Mouse (Mus musculus) cerebellum, adult 2 months (tissue): ENCODE measurements around the gene Tex36. TPM values are rescaled to one million over a fixed set of nuclear protein-coding genes. Genes with fewer than 3 reads are reported as not detected.

Source experiments
- DNase-seq, 2 experiments: peaks; one replicate each; pipeline ENCODE4 v3.0.0; 2021
- H3K27ac ChIP-seq: fragments of 200-500 bp; 2 replicates; pipeline ENCODE4 v1.5.1; 2012; ENCODE audit warnings: low read length, control low read depth, inconsistent platforms; ENCODE audit not compliant: insufficient read depth
- H3K27me3 ChIP-seq: fragments of 200-500 bp; 2 replicates; pipeline ENCODE4 v1.6.1; 2012; ENCODE audit warnings: inconsistent platforms, mild to moderate bottlenecking, low read length, moderate library complexity; ENCODE audit not compliant: control insufficient read depth, insufficient read depth
- H3K4me1 ChIP-seq: fragments of 200-500 bp; 2 replicates; pipeline ENCODE4 v1.6.1; 2011; ENCODE audit warnings: low read length; ENCODE audit not compliant: control insufficient read depth, insufficient read depth
- H3K4me3 ChIP-seq: fragments of 200-500 bp; replicated peaks from 2 replicates; pipeline ENCODE3; 2011; ENCODE audit warnings: mild to moderate bottlenecking, low read depth, low read length, control low read depth; ENCODE audit not compliant: insufficient read depth
- CTCF ChIP-seq: fragments of 200-500 bp; IDR thresholded peaks from 2 replicates; pipeline ENCODE4 v1.5.1; 2011; ENCODE audit warnings: low read depth, mild to moderate bottlenecking, control low read depth, low read length, moderate library complexity, borderline replicate concordance; ENCODE audit not compliant: insufficient read depth
- POLR2A ChIP-seq: fragments of 200-500 bp; IDR thresholded peaks from 2 replicates; pipeline ENCODE4 v1.6.1; 2011; ENCODE audit warnings: low read length, control low read depth, borderline replicate concordance; ENCODE audit not compliant: insufficient read depth
- WGBS: fragments of 180-500 bp; shearing (Covaris S2); methylation state at CpG from one replicate; pipeline ENCODE4 v1.1.7; 2018; 5-methylcytosine and 5-hydroxymethylcytosine counted together
- polyA plus RNA-seq: library from polyadenylated mRNA; depleted of rRNA; stranded (reverse); fragments of >200 nt; gene quantifications from 2 replicates; pipeline ENCODE4 v1.2.3, GENCODE M21; 2012

The Tex36 gene
- polyA plus RNA-seq, 1 experiment, result 0.41 TPM

- H3K4me3 ChIP-seq, result no peak overlapping the region
- 0 out of 2 replicates have a peak, but pooled peaks cover 2% of the 10 kb centered on the region for H3K4me1 ChIP-seq
- WGBS, result 78% methylated on average over 20 of the region's 20 CpGs
- H3K27ac ChIP-seq, result no peak overlapping the region
- TF ChIP-seq POLR2A (no peak), CTCF (no peak; the same call in 1 of the 2 replicates)
- no peak for DNase-seq
- H3K27me3 ChIP-seq, result no peaks in the 10 kb centered on the region
Observed at GRCm38 (mm10) chr7:133579491-133580295, 22.3 kb downstream of the Tex36 start.

- TF ChIP-seq POLR2A (no peak), CTCF (no peak)
- H3K4me1 ChIP-seq, result no peaks in the 10 kb centered on the region
- no peak overlapping the region for H3K27ac ChIP-seq
- DNase-seq, result no peak
- 70% methylated on average over 4 of the region's 4 CpGs for WGBS
- no peaks in the 10 kb centered on the region for H3K27me3 ChIP-seq
- H3K4me3 ChIP-seq, result no peak overlapping the region
Observed at GRCm38 (mm10) chr7:133576825-133577224, 25.1 kb downstream of the Tex36 start.

- Histone ChIP-seq H3K27me3 (no peaks in the 10 kb centered on the region), H3K4me1 (no peaks in the 10 kb centered on the region), H3K4me3 (no peak overlapping the region), H3K27ac (no peak overlapping the region)
- no peak for DNase-seq
- no peak for TF ChIP-seq POLR2A
- no peak for TF ChIP-seq CTCF
- 79% methylated on average over 6 of the region's 6 CpGs for WGBS
Observed at GRCm38 (mm10) chr7:133576281-133576680, 25.7 kb downstream of the Tex36 start.

DNA sequence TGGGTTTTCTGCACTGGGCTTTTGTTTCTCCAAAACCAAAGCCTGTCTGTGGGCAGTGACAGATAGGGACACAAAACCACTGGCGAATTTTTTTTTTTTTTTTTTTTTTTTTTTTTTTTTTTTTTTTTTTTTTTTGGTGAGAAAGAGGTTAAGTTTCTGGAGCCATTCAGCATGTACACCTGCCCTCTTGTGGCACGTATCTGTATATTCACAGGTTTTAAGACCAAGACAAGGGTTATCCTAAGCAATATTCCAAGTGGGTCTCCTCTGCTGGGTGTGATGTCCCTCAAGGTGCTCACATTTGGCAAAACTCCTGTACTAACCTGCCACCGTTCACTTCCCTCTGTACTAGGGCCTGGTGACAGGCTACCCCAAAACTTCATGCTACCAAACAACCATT is 30.0 kb downstream of the Tex36 start:
- H3K4me1 ChIP-seq, result no peaks in the 10 kb centered on the region
- no peak for TF ChIP-seq POLR2A
- peak; percentile 24; the same call in 1 of the 2 replicates for TF ChIP-seq CTCF
- H3K27me3 ChIP-seq, result no peaks in the 10 kb centered on the region
- DNase-seq, result peak; percentile 30 to 61
- H3K4me3 ChIP-seq, result no peak overlapping the region
- WGBS, result 20% methylated on average over 3 of the region's 3 CpGs
- no peak overlapping the region for H3K27ac ChIP-seq

GRCm38 (mm10) chr7:133569194-133569880 is 32.6 kb downstream of the Tex36 start:
- Histone ChIP-seq H3K27ac (no peak overlapping the region), H3K4me3 (no peak overlapping the region), H3K4me1 (no peaks in the 10 kb centered on the region), H3K27me3 (no peaks in the 10 kb centered on the region)
- TF ChIP-seq CTCF (no peak), POLR2A (no peak)
- DNase-seq, result no peak
- WGBS, result 94% methylated on average over 16 of the region's 16 CpGs

DNA sequence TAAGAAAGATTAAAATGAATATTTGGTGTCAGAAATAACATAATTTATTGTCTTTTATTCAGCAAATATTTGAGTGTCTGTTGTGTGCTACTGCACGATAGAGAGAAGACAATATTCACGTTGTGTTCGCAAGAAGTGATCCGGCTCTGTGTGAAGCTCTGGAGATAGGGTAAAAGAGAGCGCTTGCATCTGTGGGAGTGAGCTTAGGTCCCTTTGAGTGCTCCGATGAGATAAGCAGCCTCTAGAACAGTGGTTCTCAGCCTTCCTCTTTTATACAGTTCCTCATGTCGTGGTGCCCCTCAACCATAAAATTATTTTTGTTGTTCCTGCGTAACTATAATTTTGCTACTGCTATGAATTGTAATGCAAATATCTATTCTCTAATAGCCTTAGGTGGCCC is 37.4 kb downstream of the Tex36 start:
- no peak overlapping the region for H3K27ac ChIP-seq
- no peak for DNase-seq
- TF ChIP-seq POLR2A (no peak), CTCF (no peak)
- 87% methylated on average over 8 of the region's 8 CpGs for WGBS
- H3K27me3 ChIP-seq, result no peaks in the 10 kb centered on the region
- no peak overlapping the region for H3K4me3 ChIP-seq
- no peaks in the 10 kb centered on the region for H3K4me1 ChIP-seq

GRCm38 (mm10) chr7:133563175-133563824 is 38.7 kb downstream of the Tex36 start:
- WGBS, result 79% methylated on average over 3 of the region's 3 CpGs
- TF ChIP-seq POLR2A (no peak), CTCF (no peak)

More at GRCm38 (mm10) chr7:133563175-133563824, 38.7 kb downstream of the Tex36 start:
- no peak overlapping the region for H3K4me3 ChIP-seq
- no peak overlapping the region for H3K27ac ChIP-seq
- no peaks in the 10 kb centered on the region for H3K27me3 ChIP-seq
- no peaks in the 10 kb centered on the region for H3K4me1 ChIP-seq
- DNase-seq, result no peak
